Mouse (Mus musculus) liver (tissue): ENCODE measurements around the gene Pdss2.
"Not testable (repeated sequence)": the region's sequence is repeated elsewhere in the genome, so short reads cannot be mapped to it uniquely, and the experiment has no call there.

Experiments used
- DNase-seq: peaks from one replicate; pipeline ENCODE4 v3.0.0-alpha.2; 2020; ENCODE audit warnings: mixed read lengths

Pdss2 gene

DNA sequence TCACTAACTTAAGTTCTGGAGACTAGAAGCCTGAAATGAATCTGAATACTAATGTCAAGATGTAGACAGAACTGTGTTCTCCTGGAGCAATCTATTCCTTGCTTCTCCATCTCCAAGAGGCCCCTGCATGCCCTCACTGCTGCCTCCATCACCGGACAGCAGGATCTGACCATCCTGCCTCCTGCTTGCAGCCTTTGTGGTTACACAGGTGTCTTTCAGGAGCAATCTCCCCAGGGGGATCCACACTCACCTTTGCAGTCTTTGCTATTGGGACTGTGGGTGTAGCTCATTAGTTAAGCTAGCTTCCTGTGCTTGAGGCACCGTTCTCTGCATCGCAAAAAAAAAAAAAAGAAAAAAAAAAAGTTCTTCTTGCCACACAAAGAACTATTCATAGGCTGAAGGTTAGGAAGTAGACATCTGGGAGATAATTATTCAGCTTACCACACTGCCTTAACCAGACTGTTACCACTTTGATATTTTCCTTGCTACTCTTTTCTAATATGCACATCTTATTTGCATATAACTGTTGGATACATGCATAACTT, 23.0 kb downstream of the Pdss2 start:
- no peak for DNase-seq

DNA sequence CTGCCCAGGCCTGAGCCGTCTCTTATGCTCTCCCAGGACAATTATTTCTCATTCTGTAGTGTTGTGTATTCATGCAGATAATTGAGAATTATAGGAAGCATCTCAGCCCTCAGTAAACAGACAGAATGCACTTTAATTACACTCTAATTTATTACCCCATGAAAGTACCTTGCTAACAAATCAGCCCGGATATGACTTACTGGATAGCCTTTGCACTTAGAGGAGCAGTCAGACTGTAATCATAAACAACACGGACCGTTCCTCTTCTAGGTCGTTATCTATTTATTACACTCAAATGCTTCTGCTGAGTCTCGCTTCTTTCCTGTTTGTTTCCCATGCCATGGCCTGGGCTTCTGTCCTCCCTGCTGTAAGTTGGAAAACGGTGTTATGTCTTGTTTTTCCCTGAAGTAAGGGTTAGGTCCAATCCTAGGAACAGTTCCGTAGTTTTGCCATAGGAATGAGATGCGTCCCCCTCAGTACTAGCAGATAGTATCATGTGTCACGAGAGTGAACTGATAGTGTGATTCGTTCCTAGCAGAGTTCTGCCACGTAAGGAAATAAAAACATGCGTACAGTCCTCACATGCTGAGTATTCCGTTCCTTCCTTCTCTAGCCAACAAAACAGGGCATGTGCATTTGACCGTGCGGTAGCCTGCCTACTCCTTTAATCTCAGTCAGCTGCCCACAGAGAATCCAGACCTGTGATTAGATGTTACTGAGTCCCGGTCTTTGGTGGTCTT, 24.3 kb downstream of the Pdss2 start:
- no peak for DNase-seq

DNA sequence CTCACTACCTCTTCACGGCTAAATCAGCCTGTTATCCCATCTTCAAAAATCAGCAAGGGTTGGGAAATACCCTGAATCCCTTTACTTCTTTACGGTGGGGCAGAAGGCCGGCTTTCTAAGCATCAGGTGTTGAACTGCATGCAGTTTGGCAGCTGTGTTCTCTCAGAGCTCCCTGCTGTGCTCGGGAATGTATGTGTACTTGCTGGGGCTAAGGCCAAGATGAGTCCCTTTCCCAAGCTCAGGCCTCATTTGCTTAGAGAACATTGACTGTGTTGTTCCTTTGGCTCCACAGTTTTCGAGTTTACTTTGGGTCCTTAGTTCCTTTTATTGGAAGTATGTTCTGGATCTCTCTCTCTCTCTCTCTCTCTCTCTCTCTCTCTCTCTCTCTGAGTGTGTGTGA, 26.7 kb downstream of the Pdss2 start:
- no peak for DNase-seq

DNA sequence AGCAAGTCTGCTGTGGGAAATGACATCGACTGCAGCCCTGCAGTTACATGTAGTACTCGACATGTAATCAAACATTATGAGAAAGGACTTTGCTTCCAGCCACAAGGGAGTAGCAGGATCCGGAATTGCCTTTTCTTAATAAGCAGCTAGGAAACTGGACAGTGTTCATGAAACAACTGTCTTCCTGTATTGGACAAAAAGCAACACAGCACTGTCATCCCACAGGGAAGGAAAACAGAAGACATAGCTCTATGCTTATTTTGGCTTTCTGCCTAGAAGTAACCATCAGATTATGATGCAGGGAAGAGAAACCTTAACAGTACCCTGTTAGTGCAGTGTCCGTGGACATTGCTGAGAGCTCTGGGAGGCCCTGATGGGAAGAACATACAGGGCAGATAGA, 31.0 kb downstream of the Pdss2 start:
- no peak for DNase-seq

DNA sequence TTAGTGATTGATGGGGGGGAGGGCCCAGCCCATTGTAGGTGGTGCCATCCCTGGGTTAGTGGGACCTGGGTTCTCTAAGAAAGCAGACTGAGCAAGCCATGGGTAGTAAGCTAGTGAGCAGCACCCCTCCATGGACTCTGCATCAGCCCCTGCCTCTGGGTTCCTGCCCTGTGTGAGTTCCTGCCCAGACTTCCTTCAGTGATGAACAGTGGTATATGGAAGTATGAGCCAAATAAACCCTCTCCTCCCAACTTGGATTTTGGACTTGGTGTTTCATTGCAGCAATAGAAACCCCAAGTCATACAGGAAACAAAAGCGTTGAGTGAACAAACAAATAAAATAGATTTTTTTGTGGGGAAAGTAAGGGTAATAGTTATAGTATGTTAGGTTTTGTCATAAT, 35.7 kb downstream of the Pdss2 start:
- not testable (repeated sequence) for DNase-seq

DNA sequence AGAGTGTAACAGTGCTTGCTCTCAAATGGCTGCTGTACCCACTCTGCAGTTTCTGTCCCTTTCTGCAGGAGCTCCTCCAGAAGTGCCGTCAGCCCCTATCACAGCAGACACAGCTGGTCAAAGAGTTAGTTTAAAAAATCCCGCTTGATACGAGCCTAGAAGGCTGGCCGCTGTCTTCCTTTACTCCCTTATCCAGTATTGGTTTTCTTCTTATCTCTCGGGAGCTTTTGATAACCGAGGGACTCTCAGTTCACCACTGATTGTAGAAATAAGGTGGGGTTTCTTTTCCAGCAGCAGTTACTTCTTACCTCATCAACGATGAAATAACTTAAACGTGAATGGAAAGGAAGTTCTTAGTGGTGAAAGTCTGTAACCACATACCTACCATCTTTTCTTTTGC, 36.2 kb downstream of the Pdss2 start:
- not testable (repeated sequence) for DNase-seq

DNA sequence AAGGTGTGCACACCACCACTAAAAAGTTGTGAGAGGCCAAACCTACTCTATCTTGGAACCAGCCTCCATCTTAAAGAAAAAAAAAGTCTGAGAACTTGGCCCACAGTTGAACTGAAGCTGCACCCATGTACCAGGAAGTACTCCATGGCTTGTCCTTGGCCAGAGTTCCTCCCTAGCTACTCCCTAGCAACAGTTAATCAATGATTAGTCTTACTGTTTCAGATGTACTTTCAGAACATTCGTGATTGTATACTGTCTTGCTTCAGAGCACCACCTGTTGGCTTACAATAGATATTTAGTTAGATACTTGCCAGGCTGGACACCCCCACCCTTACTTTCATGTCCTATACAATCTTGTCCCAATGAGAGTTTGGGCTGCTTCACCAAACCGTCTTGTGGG, 50.0 kb downstream of the Pdss2 start:
- no peak for DNase-seq

DNA sequence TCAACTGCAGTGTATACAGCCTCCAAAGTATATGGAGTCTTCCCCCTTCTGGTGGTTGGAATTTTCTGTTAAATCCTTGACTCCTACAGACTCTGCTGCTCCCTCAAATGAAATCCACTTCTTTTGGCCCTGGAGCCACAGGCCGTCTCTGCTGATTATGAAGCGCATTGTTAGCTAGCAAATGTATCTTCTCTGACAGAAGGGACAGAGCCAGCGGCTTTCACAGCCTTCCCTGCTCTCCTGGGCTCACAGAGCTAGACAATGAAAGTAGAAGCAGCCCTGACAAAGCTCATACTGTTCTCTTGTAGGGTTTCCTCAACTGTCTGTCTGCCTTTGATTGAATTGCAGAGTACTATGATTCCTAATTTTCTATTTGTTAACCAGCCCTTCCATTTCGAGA, 51.1 kb downstream of the Pdss2 start:
- no peak for DNase-seq

DNA sequence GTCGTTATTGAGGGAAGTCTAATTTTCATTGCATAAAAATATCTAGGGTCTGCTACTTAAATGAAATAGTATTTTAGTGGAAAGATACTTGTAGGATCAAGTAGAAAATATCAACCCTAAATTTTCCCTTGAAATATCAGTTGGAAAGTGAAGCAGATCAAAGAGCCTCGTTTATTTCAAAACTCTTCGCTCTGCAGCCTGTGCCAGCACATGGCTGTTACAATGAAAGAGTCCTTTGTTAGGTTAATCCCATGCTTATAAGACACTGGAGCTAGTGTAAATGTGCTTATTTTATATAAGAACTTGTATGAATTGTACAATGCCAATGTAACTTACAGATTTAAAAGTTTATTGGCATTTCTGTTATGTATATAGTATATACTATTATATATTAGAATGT, 51.8 kb downstream of the Pdss2 start:
- DNase-seq = no peak

DNA sequence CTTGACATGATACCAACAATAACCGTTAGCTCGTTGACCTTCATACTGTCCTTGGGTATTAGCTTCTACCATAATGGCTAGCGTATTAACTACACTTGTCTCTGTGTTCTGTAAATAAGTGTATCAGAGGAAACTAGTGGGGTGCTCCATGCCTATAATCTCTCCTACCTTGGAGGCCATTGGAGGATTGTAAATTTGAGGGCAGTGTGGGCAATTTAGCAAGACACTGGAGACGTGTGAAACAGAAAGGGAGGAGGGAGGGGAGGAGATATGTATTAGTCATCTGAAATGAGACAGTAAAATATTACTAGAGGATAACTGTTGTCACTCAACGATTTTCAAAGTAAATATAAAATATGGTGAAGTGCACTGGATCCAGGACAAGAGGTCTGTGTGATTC, 54.2 kb downstream of the Pdss2 start:
- no peak for DNase-seq

DNA sequence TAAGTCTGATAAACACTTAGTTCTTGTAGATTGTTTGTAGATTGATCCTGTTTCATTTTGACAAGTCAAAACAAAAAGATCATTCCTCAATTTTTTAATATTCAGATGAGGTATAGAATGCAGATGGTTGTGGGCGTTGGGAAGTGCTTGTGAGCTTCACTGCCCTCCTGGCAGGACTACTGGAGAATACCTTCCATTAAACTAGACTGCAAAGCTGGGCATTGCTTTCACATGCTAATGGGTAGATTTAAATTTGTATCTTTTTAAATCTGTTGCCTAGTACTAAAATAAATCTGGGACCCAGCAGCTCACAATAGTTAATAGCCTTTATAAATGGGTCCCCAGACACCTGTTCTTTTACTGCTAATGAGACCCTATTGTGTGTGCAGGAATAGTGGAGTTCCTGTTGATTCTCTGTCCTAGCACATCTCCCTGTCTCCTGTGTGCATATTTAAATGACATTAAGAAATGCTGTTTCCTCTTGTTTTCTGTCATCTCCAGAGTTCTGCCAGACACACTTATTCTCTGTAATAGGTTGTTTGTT, 54.9 kb downstream of the Pdss2 start:
- no peak for DNase-seq

DNA sequence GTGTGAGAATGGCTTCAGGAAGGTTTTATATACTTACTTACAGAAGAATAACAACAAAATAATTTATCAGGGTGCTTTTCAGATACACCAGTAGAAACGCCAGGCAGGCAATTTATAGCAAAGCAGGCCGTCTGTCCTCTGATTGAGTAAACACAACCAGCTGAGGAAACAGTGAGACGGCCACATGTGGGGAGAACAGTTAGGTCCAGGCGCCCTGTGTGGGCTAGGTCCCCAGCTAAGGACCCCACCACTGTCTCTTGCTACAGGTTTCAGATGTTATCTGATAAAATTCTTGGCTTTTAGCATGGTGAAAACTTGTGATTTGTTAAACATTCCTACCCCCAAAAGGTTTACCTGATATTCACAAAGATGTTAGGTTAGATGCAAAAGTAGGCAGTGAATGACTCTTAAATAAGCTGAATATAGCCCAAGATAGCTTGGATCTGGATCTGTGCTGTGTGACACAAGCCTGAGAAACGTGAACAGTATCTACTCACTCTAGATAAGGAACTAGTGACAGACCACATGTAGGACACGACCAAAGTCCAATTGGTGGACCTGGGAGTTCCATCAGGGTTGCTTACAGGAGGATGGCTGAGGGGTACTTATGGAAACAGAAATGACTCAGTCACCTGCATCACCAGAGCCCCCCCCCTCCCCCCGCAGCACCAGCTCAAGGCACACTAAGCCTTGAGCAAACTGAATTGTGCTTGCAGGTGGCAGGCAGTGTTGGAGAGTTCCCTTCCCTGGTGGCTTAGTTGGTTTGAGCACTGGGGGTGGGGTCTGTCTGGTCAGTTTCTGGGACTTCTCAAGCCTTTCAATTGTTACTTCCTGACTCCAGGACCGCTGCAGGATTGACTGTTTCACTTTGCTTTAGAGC, 56.2 kb downstream of the Pdss2 start:
- no peak for DNase-seq

DNA sequence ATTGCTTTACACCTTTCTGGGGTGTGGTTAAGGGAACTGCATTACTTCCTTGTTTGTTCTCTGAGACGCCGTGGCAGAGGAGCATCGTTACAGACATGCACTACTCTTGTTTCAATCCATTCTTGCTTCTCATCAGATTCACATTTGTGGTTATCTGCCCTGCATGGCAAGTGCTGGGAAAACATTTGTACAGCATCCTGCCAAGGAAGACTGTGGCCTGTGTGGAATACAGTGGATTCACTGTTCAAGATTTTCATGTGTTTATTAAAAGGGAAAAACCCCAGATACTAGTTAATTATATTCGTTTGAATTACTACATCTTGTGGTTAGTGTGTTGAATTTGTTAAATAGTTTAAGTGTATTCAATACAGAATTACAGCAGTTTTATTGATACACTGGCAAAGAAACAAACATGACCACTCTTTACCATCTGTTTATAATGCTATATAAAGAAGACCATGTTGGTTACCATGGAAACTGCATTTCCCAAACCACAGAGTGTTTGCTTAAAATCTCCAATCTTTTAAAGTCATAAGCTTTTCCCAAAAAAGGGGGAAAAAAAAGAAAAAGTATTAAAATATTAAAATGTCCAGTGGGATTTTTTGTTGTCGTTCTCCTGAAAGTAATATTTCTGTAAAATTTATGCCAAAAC, 58.5 kb downstream of the Pdss2 start:
- DNase-seq = no peak

DNA sequence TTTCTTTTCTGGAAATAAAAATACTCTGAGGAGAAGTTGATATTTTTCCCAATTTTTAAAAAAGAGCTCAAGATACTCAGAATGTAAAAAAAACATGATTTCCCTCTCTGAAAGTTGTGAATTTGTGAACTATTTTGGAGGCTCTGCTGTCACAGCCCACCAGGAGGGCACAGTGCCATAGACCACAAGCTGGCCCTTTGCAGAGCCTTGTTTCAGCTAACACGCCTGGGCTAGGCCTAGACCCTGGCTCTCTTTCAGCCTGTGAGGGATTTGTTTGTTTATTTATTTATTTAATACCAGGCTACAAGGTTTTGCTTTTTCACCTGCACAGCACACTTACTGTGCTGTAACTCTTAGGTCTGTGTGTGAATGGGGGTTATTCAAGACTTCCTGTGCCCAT, 64.3 kb downstream of the Pdss2 start:
- DNase-seq = no peak

DNA sequence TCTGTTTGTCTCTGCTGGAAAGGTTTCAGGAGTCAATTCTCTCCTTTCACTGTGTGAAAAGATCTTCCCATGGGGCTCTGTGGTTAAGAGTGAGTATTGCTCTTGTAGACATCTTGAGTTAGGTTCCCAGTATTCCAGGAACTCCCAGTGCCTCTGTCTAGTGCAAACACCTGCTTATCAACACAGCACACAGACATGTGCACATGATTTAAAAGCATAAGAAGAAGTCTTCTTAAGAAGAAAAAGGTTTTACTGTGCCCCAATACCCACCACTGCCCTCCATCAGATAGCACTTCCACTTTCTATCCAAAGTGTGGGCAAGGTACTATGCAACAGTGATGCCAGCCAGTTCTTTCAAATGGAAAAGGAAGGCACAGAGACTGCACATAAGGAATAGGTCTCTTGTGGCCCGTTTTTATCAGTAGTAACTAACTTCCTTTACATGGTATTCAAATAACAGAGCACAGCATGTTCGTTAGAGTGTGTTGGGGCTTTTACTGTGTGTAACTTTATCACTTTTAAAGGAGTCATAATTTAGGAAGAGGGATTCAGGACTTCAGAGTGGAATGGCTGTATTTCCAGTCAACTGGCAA, 69.4 kb downstream of the Pdss2 start:
- DNase-seq = peak; percentile 41

DNA sequence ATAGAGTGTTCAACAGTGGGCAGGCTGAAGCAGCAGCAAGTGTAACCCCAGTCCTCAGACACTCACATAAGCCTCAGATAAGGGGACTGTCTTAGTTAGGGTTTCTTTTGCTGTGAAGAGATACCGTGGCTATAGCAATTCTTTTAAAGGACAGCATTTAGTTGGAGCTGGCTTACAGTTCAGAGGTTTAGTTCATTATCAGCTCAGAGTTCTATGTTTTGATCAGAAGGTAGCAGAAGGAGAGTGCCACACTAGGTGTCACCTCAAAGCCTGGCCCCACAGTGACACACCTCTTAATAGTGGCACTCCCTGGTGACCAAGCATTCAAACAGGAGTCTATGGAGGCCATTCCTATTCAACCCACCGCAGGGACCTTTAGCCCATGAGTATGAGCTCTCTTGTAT, 70.0 kb downstream of the Pdss2 start:
- DNase-seq = peak; percentile 62

DNA sequence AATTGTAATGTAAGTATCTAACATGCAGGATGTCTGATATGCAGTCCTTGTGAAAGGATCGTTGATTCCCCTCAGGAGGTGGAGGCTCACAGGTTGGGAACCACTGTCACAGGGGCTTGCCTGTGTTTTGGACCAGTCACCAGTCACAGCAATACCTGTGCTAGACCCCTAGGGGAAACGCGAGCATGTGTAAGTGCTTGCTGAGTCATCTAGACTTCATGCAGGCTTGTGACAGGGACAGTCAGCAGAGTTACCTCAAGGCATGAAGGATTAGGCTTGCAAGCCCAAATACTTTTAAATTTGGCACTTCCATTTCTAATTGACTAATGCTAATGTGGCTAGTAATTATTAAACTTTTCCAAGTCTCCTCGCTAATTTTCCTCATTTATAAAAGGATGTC, 71.2 kb downstream of the Pdss2 start:
- peak; percentile 36 for DNase-seq

DNA sequence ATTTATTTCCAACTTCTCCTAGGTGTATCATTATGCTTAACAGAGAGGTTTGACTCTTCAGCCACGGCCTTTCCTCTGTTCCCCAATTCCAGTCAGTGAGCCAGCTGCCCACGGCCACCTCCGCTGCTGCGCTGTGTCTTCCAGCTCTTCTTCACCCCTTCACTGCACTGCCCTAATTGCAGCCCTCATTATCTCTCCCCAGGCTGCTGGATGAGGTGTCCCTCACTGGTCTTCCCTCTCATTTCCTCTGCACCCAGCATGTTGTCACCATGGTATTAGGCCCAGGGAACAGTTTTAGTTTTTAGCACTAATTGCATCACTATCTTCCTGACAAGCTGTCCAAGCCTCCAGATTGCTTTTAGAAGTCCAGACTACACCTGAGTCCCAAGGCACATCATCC, 73.0 kb downstream of the Pdss2 start:
- DNase-seq = no peak

DNA sequence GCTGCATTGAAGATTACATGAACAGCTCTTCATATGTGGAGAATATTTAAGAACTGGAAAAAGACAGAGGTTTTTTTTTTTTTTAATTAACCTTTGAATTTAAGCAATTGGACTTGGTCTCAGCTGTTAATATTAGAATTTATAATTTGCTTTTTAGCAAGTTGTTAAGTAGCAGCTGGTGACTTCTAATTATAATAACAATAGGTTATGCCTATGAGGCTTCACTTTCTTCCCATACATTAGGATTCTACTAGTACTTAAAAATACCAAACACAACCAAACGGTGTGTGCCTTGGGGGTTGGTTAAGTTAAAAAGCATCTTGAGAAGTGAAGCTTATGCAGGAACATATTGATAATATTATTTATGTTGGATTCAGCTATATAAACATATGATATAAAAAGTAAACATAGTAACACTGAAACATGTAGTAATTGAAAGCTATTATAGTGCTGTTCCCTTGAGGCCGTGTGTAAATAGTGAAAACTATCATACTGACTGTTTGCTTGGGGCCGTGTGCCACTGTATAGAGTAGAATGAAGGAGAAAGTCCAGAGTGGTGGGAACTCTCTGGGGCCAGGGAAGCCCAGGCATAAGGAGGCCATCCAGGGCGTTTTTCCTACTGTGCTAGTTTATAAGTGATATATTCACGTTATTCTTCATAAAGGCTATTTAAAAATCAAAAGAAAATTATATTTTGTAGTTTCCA, 87.0 kb downstream of the Pdss2 start:
- no peak for DNase-seq

DNA sequence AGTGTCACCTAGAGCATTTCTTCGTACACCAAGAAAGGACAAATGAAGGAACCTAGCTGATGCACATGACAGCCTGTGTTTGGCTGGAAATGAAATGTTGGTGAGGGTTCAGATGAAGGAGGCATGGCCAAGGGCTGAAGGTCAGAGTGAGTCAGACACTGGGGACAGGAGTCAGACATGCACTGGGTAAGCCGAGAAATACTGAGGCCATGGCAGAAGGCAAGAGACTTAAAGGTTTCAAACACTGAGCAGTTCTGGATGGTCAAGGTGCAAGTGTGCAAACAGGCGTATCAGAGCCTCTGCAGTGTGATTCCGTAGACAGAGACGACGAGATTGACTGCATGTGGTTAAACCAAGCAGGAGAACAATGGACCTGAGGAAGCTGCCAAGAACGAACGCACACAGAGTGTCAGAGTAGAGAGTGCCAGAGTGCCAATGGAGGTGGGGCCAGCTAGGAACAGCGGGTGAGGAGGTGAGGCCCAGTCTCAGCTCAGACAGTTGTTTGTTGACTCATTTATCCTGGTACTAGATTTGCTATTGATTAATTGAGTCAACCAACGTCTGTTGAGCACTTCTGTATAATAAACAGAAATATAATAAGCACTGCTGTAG, 89.6 kb downstream of the Pdss2 start:
- no peak for DNase-seq

DNA sequence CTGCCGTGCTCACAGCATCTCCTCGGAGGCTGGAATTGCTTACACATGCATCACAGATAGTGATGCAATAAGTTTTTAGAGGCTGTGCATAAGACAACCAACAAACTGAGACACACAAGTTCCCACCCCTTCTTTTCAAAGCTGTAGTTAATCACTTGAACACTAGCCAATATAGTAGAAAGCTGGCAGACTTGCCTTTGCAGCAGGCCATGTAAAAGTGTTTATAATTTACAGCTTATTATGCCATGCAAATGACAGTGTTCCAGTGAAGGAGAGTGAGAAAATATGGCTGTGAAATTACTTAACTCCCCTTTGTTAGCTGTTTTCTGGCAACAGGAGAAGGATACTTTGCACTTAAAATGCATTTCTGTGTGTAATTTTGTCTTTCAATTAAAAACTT, 90.9 kb downstream of the Pdss2 start:
- DNase-seq = no peak
